Mouse (Mus musculus) left cerebral cortex, adult 2 months (tissue): ENCODE data around the gene Kifc1. TPM values are rescaled to one million over a fixed set of nuclear protein-coding genes. Genes with fewer than 3 reads are reported as not detected.
A peak's percentile ranks its signal among the peaks of the same experiment; 100 is the strongest.

ENCODE experiments used
- DNase-seq, 2 experiments: peaks; one replicate each; pipeline ENCODE4 v3.0.0; 2021 to 2022; ENCODE audit warnings: low spot score in 2 of 2, mixed read lengths in 1 of 2; ENCODE audit errors: extremely low spot score in 1 of 2
- H3K27ac ChIP-seq: fragments of 200-600 bp; 2 replicates; pipeline ENCODE4 v1.8.1; 2022
- H3K4me3 ChIP-seq: fragments of 200-600 bp; 2 replicates; pipeline ENCODE4 v1.8.1; 2022
- CTCF ChIP-seq: fragments of 200-600 bp; IDR thresholded peaks from 2 replicates; pipeline ENCODE4 v1.8.1; 2022; ENCODE audit warnings: antibody characterized with exemption, mild to moderate bottlenecking, moderate library complexity
- intact Hi-C: fragments of 180-260 bp; cut with DNase I; formaldehyde crosslinking; loops from one replicate; pipeline ENCODE4 v1.15.1; 2025
- total RNA-seq, 2 experiments: library from RNA; stranded (reverse); gene quantifications; 2 replicates each; pipeline ENCODE4 v1.2.3; 2021

Gene Kifc1
- total RNA-seq, 2 experiments from 2014 or later: 2.2 to 3.1 TPM

DNA sequence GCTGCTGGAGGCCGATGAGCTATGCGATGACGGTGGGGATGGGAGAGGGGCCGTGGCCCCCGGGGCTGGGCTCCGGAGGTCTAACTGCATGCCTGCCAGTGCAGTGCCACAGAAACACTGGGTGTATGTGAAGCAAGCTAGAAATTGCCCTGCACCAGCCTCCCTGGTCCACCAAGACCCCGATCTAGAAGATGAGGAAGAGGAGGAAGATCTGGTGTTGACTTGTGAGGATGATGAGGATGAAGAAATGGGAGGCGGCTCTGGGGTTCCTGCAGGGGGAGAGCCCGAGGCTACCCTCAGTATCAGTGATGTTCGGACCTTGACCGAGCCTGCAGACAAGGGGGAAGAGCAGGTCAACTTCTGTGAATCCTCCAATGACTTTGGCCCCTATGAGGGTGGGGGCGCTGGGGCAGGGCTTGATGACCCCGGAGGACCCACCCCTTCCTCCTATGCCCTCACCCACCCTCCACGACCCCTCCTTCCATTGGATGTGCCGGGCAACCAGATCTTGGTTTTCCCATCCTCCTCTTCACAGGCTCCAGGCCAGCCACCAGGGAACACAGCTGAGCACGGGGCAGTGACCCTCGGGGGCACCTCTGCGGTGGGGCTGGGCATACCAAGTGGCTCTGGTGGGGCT lies 27.3 kb upstream of the Kifc1 start:
- DNase-seq: no peak
- intact Hi-C loops: no loop called here
- no peak for TF ChIP-seq CTCF
- Histone ChIP-seq H3K4me3 (no peak overlapping the region), H3K27ac (no peak overlapping the region)

DNA sequence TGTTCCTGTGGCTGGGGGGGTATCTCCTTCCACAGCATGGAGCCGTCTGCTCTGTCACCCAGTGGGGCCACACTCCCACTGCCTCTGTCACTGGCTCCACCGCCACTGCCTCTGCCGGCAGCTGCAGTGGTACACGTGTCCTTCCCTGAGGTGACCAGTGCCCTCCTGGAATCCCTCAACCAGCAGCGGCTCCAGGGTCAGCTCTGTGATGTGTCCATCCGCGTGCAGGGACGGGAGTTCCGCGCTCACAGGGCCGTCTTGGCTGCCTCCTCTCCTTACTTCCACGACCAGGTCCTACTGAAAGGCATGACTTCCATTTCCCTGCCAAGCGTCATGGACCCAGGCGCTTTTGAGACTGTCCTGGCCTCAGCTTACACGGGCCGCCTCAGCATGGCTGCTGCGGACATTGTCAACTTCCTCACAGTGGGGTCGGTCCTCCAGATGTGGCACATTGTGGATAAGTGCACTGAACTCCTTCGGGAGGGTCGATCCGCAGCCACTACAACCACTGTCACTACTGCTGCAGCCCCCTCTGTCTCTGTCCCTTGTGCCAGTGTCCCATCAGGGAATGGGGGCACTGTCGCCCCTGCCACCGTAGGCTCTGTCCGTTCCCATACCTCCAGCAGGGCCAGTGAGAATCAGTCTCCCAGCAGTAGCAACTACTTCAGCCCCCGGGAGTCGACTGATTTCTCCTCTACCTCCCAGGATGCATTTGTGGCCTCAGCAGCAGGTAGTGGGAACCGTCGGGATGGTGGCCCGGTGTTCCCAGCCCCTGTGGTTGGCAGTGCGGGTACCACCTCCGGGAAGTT lies 26.6 kb upstream of the Kifc1 start:
- TF ChIP-seq CTCF: no peak
- H3K4me3 ChIP-seq: peak overlapping the region; percentile 56
- DNase-seq: no peak
- intact Hi-C loops: no loop called here
- H3K27ac ChIP-seq: no peak overlapping the region

DNA sequence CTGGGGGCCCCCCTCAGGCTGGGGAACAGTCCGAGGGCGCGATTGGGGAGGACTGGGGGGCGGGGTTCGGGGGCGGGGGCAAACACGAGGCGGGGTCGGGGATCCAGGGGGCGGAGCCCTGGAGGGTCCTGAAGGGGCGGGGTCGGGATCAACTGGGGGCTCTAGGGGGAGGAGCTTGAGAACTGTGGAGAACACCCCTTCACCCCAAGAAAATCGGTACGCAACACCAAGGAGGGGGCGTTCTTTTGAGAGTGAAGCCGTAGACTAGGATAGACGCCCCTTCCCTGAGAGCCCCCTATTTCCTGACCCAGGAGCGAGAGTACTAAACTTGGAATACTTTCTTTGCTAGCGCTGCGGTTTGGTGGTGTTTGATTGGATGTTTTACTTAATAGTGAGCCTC lies 25.8 kb upstream of the Kifc1 start:
- intact Hi-C loops: no loop called here
- TF ChIP-seq CTCF: no peak
- DNase-seq: no peak
- Histone ChIP-seq H3K4me3 (peak overlapping the region; percentile 56), H3K27ac (peak overlapping the region; percentile 44; the same call in 1 of the 2 replicates)

DNA sequence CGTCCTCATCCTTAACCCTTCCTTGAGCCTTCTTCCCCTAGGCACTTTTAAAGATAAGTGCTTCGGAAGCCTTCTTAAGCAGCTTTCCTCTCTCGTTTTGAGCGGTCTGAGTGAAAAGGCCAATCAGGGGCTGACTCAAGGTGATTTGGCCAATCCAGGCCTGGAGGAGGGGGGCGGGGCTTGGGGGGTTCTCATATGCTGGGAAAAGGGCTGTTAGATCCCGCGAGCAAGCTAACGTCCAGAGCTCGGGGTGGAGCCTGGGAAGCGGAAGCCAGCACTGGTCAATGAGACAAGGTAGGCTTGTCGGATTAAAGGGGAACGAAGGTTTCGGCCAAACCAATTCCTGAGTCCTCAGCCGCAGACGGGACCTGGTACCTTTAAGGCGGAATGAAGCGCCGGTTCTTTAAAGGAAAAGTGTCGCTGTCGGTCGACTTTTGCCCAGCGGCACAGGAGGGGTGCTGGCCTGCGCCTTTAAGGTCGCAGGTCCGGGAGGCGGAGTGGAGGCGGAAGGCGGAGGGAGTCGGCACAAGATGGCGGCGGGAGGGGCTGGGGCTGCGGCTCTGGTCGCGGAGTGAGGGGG lies 25.3 kb upstream of the Kifc1 start, which contains the start of the genes Tapbp and Zbtb22:
TSS of gene Tapbp (plus strand) at position 229 of the 580 bp plus-strand sequence.
TSS of gene Zbtb22 (plus strand) at position 234 of the 580 bp plus-strand sequence.
- TF ChIP-seq CTCF: no peak
- H3K27ac ChIP-seq: peak within 1 kb of the TSS; percentile 53; the same call in 1 of the 2 replicates
- peak within 1 kb of the TSS; percentile 56 for H3K4me3 ChIP-seq
- peak; percentile 96 to 97 for DNase-seq
- intact Hi-C loops: no loop called here

DNA sequence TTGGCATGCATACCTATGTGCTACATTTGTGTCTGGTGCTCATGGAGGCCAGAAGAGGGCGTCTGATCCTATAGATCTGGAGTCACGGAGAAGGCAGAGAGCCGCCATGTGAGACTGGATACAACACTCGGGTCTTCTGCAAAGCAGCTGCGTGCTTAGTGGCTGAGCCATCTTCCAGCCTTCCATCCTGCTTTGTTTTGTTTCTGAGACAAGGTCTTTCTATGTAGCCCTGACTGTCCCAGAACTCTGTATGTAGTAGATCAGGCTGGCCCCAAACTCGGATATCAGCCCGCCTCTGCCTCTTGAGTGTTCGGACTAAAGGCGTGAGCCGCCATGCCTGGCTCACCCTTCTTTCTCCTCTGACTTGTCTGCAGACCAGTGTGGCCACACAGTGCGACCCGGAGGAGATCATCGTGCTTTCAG lies 24.5 kb upstream of the Kifc1 start:
- Histone ChIP-seq H3K4me3 (no peak overlapping the region; the same call in 1 of the 2 replicates), H3K27ac (no peak overlapping the region)
- no peak; the same call in 1 of the 2 replicates for TF ChIP-seq CTCF
- DNase-seq: no peak
- intact Hi-C loops: no loop called here

DNA sequence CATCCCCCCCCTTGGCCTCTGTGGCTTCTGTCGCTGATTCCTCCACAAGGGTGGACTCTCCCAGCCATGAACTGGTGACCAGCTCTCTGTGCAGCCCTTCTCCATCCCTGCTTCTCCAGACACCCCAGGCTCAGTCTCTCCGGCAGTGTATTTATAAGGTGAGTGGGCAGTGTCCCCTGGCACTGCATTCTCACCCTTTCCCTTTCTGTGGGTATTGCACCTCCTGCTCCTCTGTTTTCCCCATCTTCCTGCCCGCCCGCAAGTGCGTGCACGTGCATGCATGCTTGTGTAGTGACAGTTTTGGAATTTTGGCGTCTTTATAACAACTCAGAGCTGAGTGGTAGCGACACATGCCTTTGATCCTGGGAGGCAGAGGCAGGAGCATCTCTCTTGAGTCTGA lies 23.4 kb upstream of the Kifc1 start:
- intact Hi-C loops: no loop called here
- H3K27ac ChIP-seq: no peak overlapping the region
- TF ChIP-seq CTCF: no peak
- no peak overlapping the region for H3K4me3 ChIP-seq
- no peak for DNase-seq

DNA sequence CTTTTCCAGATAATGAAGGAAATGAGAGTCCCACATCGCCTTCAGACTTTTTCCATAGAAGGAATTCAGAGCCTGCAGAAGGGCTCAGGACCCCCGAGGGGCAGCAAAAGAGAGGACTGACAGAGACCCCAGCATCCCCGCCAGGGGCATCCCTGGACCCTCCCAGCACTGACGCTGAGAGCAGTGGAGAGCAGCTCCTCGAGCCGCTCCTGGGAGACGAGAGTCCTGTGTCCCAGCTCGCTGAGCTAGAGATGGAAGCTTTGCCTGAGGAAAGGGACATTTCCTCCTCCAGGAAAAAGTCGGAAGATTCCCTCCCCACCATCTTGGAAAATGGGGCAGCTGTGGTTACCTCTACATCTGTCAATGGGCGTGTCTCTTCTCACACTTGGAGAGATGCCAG lies 22.8 kb upstream of the Kifc1 start:
- H3K4me3 ChIP-seq: no peak overlapping the region
- no peak for DNase-seq
- intact Hi-C loops: no loop called here
- H3K27ac ChIP-seq: no peak overlapping the region
- no peak for TF ChIP-seq CTCF

DNA sequence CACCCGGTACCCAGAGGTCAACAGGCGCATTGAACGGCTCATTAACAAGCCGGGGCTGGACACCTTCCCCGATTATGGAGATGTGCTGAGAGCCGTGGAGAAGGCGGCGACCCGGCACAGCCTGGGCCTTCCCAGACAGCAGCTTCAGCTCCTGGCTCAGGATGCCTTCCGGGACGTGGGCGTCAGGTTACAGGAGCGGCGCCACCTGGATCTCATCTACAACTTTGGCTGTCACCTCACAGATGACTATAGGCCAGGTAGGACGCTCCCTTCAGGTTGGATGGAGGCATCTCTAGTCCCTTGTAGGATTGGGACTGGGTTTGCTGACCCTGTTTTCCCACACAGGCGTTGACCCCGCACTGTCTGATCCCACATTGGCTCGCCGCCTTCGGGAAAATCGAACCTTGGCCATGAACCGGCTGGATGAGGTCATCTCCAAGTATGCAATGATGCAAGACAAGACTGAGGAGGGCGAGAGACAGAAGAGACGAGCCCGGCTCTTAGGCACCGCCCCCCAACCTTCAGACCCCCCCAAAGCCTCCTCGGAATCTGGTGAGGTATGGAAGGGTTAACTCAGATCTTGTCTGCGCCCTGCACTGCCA lies 21.5 kb upstream of the Kifc1 start:
- intact Hi-C loops: no loop called here
- Histone ChIP-seq H3K4me3 (no peak overlapping the region), H3K27ac (no peak overlapping the region)
- no peak for TF ChIP-seq CTCF
- DNase-seq: no peak

DNA sequence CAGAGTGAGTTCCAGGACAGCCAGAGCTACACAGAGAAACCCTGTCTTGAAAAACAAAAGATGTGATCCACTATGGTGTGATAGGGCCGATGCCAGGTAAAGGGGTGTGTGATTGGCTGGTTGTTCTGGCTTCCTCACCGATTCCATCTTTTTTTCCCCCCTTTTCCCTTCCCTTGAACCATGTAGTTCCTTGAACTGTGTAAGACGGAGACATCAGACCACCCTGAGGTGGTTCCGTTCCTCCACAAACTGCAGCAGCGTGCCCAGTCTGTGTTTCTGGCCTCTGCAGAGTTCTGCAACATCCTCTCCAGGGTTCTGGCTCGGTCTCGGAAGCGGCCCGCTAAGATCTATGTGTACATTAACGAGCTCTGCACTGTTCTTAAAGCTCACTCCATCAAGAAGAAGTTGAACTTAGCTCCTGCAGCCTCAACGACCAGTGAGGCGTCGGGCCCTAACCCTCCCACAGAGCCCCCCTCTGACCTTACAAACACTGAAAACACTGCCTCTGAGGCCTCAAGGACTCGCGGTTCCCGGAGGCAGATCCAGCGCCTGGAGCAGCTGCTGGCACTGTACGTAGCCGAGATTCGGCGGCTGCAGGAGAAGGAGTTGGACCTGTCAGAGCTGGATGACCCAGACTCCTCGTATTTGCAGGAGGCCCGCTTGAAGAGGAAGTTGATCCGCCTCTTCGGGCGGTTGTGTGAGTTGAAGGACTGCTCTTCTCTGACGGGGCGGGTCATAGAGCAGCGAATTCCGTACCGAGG lies 20.8 kb upstream of the Kifc1 start:
- H3K27ac ChIP-seq: no peak overlapping the region
- H3K4me3 ChIP-seq: no peak overlapping the region
- DNase-seq: peak in 1 of 2 experiments; percentile 8
- TF ChIP-seq CTCF: no peak
- intact Hi-C loops: no loop called here

DNA sequence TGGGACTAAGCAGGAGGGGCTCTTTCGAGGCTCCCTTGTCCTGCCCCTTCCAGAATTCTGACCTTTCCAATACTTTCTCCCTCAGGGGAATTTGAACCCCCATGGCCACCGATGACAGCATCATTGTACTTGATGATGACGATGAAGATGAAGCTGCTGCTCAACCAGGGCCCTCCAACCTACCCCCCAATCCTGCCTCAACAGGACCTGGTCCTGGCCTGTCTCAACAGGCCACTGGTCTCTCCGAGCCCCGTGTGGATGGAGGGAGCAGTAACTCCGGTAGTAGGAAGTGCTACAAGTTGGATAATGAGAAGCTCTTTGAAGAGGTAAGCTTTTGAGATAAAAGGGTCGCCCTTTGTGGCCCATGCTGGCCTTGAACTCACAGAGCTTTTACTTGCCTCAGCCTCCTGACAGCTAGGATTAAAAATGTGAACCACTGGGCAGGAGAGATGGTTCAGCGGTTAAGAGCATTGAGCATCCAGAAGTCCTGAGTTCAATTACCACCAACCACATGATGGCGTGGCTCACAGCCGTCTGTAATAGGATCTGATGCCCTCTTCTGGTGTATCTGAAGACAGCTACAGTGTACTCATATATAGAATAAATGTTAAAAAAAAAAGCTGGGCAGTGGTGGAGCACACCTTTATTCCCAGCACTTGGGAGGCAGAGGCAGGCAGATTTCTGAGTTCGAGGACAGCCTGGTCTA lies 20.0 kb upstream of the Kifc1 start:
- peak; percentile 19 for TF ChIP-seq CTCF
- H3K4me3 ChIP-seq: peak overlapping the region; percentile 76
- intact Hi-C loops: no loop called here
- no peak for DNase-seq
- peak overlapping the region; percentile 90 for H3K27ac ChIP-seq

DNA sequence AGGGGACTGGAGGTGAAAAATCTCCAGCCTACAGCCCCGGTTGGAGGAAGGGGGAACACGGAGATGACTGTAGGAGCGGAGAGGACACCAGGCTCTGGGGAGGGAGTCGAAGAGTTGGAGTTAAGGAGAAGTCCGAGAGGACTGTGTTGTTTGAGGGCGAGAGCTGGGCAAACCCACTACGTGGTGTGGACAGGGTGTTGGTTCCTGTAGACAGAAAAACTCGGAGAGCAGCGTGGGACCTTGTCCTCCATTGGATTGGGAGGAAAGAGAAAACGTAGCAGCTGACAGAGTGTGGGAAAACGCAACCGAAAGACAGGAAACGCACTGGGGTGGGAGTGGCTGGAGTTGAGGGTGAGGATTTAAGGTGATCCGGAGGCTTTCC lies 19.4 kb upstream of the Kifc1 start:
- intact Hi-C loops: loop anchor here (1.0 kb wide), 1 partner anchor 20 kb away; the partner anchor contains the start of gene Kifc1
- TF ChIP-seq CTCF: no peak
- peak overlapping the region; percentile 90 for H3K27ac ChIP-seq
- H3K4me3 ChIP-seq: peak overlapping the region; percentile 76
- no peak for DNase-seq
